Mouse (Mus musculus): ENCODE measurements at regions not wholly inside any gene's neighbourhood (a gene's known extent, or its start where the extent isn't known, plus 50 kb on each side); places are given as distances from the start of the nearest gene placed in this dataset.

DNA sequence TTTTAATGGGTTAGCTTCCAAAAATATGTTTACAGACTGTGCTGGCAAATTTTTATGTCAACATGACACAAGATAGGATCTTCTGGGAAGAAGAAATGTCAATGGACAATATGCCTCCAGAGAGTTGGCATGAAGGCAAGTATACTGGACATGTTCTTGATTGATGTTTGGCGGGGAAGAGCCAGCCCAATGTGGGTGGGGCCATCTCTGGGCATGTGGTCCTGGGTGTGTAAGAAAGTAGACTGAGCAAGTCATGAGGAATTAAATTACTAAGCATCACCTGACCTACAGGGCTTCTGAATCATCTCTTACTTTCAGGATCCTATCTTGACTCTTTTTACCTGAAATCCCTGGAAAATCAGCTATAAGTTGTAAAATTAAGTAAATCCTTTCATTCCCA is 525.0 kb upstream of the Grm7 start:
- no peak for DNase-seq (ENCODE audit: low spot score in 2 of 2)

DNA sequence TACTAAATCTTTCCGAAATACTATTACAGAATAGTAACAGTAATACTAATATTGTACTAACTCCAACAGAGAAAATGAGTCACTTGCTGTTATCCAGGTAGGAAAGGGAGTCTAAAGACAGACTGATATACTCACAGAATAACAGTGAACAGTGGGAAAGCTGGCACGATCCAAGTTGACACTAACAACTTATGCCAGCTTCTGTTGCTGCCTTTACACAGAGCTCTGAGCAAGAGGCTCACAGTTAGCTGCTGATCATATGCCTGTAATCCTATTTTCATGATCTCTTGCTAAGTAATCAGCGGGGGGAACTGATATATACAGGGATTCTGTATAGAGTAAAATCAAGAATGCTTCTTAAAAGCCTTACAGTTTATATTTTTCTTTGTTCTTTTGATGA is 513.1 kb upstream of the Grm7 start:
- peak in 1 of 2 experiments; percentile 13 for DNase-seq (ENCODE audit: low spot score in 2 of 2)

DNA sequence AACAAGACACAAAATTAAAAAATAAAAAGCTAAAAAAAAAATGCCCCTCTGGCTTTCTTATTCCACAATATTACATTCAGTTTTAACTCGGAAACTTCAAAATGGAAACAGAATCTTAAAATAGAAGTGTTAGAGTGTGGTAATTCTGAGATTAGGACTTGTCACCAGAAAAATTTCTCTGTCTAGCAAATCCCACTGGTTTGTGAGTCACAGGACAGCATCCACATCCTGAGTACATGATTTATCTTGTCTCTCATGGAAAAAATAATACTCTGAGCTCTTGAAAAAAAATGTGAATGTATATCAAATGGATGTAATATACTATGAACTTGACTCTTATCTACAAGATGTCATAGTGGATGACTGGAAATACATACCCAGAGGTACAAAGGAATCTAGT is 511.8 kb upstream of the Grm7 start:
- DNase-seq (ENCODE audit: low spot score in 2 of 2) = no peak

DNA sequence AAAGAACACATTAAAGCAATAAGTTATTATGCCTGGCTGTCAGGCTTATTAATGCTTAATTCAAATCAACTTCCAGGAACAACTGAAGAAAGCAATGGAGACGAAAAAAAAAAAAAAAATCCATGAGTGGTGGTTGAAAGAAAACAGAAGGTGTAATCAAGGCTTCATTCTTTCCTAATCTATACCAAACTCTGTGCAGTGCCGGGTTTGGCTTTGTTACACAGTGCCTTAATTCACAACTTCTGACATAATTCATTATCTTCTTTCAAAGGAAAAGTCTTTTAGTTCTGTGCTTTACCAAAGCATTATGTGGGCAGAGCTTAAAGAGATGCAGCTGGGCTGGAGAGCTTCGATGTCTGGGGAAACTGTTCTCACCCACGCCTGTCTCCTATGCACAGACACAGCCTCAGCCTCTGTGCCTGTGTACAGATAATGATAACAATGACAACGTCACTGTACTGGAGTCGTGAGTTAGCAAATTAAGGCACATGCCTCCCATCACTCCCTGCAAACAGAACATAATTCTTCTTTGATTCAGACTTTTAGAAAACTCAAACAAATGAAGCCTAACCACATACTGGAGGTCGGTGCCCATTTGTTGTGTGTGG is 508.2 kb upstream of the Grm7 start:
- DNase-seq (ENCODE audit: low spot score in 2 of 2) = peak in 1 of 2 experiments; percentile 24

DNA sequence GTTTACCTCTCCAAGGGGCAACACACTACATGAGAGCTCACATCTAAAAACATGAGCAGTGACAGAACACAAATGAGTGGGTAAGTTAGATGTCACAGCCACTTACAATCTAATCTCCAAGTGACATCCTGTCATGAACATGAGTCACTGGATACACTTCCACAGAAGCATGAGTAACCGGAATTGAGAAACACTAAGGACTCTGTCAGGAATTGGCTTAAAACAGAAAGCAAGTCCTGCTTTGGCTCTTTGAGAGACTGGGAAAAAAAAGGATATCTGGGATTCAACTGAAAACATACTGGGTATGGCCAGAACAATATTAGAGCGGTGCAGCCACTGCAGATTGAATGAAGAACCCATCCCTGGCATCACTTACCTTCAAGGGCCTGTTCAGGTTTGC is 506.0 kb upstream of the Grm7 start:
- DNase-seq (ENCODE audit: low spot score in 2 of 2) = no peak

DNA sequence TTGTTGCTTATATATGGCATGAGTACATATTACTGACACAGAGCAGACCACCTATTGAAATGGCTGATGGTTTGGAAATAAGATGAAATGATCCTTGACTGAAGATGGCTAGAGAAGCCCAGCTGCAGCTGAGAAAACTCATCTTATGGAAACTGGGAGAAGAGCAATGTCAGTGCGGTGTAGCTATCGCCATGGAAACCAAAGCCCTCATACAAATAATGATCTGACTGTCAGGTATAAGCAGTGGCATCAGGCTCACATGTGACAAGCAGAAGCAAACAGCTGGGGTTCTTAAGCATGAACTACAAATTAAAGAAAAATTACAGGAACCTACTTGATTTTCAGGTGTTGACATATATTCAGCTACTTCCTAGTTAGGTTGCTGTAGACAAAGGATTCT is 476.8 kb upstream of the Grm7 start:
- DNase-seq (ENCODE audit: low spot score in 2 of 2) = no peak

DNA sequence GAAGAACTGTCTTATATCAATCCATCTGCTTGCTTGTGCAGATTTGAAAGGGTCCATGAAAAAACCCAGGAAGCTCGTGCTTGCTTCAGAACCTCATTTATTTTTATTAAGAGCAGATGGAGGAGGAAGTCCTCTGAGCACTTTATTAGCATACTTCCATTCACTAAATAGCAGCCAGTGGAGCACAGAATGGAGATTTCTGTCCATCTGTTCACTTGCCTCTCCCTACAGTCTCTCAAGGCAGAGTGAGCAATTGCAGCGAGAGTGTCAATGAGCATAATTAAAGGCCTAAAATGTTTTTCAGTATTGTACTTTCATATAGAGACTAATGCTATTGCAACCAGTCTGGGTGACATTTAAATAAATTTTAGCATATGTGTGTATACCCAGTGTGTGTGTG is 439.4 kb upstream of the Grm7 start:
- DNase-seq (ENCODE audit: low spot score in 2 of 2) = peak; percentile 3 to 72

DNA sequence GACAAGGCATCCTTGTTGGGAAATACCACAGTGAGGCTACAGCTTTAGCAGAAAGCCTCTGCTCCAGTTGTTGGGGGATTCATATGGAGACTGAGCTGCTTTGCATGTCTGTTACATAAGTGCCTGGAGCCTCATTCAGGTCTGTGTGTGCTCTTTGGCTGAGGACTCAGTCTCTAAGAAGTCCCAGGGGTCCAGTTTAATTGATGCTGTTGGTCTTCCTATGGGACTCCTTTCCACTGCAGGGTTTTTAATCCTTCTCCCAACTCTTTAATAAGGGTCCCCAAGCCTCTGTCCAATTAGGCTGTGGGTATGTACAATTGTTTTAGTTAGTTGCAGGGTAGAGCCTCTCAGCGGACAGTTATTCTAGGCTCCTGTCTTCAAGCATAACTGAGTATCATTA is 436.6 kb upstream of the Grm7 start:
- no peak for DNase-seq (ENCODE audit: low spot score in 2 of 2)

DNA sequence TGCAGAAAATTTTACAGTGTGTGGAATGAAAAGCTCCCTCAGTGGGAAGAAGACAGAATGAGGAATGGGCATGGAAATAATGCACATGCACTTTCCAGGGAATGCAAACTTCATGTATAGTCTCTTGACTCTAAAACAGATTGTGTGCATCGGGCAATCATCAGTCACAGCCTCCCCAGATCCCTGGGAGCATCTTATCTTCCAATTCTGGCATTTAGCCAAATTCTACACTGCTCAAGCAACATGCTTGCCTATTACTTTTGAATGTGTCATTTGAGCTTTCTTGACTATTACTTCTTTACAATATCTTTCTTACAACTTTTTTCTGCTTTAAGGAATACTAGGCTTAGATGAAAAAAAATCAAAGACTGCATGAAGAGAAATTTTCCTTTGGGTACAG is 397.9 kb upstream of the Grm7 start:
- DNase-seq (ENCODE audit: low spot score in 2 of 2) = no peak

DNA sequence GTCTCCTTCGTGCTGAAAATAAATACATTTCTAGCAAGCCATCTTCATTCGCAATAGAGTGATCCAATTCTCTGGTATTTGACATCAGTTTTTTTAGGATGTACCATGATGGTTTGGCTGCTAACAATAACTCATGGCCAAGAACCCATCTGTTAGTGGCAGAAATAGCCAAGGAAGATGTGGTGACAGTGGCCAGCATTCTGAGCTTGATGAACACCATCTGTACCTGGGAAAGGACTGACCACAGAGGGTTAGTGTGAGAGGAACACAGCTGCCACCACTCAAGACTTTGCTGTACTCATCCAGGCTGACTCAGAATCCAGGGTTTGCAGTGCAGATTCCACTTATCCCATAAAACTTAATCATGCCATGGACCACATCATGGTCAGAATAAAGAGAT is 348.8 kb upstream of the Grm7 start:
- no peak for DNase-seq (ENCODE audit: low spot score in 2 of 2)
